Mouse (Mus musculus) limb, embryonic 10.5 days (tissue): ENCODE data around the gene Six1. TPM values are rescaled to one million over a fixed set of nuclear protein-coding genes. Genes with fewer than 3 reads are reported as not detected.

Experiments
- DNase-seq: peaks from one replicate; pipeline ENCODE4 v3.0.0-alpha.2; 2017; ENCODE audit warnings: low spot score
- H3K27ac ChIP-seq: fragments of 300-500 bp; sonication (generic); 2 replicates; pipeline ENCODE4 v1.5.1; 2016; ENCODE audit warnings: mild to moderate bottlenecking
- H3K27me3 ChIP-seq: fragments of 300-500 bp; sonication (generic); 2 replicates; pipeline ENCODE4 v1.6.1; 2016; ENCODE audit warnings: low read depth, mild to moderate bottlenecking; ENCODE audit not compliant: poor library complexity, severe bottlenecking
- H3K36me3 ChIP-seq: fragments of 300-500 bp; sonication (generic); 2 replicates; pipeline ENCODE4 v1.6.1; 2016; ENCODE audit warnings: mild to moderate bottlenecking, moderate library complexity
- H3K4me1 ChIP-seq: fragments of 300-500 bp; sonication (generic); 2 replicates; pipeline ENCODE4 v1.6.1; 2016
- H3K4me3 ChIP-seq: fragments of 300-500 bp; sonication (generic); 2 replicates; pipeline ENCODE4 v1.5.1; 2016; ENCODE audit warnings: mild to moderate bottlenecking, moderate library complexity
- H3K9me3 ChIP-seq: fragments of 300-500 bp; sonication (generic); replicated peaks from 2 replicates; pipeline ENCODE4 v1.6.1; 2016; ENCODE audit warnings: mild to moderate bottlenecking
- WGBS: fragments of 180-500 bp; shearing (Covaris S2); methylation state at CpG from one replicate; pipeline ENCODE4 v1.1.7; 2016; 5-methylcytosine and 5-hydroxymethylcytosine counted together
- polyA plus RNA-seq: library from polyadenylated mRNA; unstranded; fragments of >200 nt; fragmentation: Nextera tagmentation; extraction: Ambion mirVana; gene quantifications from 2 replicates; pipeline ENCODE4 v1.2.1, GENCODE M21; 2016

The Six1 gene
- polyA plus RNA-seq, 1 experiment from 2014 or later, result 32.6 TPM

GRCm38 (mm10) chr12:73038992-73039938, 14.4 kb downstream of the Six1 start:
- H3K27ac ChIP-seq, result peak overlapping the region; percentile 75

GRCm38 (mm10) chr12:73038441-73038991, 15.2 kb downstream of the Six1 start:
- no peaks in the 10 kb centered on the region for H3K9me3 ChIP-seq
- H3K27me3 ChIP-seq, result peaks cover 100% of the 10 kb centered on the region
- H3K36me3 ChIP-seq, result peaks cover 13% of the 10 kb centered on the region; the same call in 1 of the 2 replicates
- H3K4me1 ChIP-seq, result peaks cover 62% of the 10 kb centered on the region
- 0 out of 2 replicates have a peak overlapping the region, but pooled peaks have one; percentile 67 for H3K4me3 ChIP-seq
- H3K27ac ChIP-seq, result no peak overlapping the region
- 1% methylated on average over 12 of the region's 12 CpGs for WGBS
- DNase-seq, result peak; percentile 41

More at GRCm38 (mm10) chr12:73038992-73039938, 14.4 kb downstream of the Six1 start:
- H3K36me3 ChIP-seq, result peaks cover 14% of the 10 kb centered on the region; the same call in 1 of the 2 replicates
- H3K4me1 ChIP-seq, result peaks cover 69% of the 10 kb centered on the region
- peak overlapping the region; percentile 67 for H3K4me3 ChIP-seq
- H3K27me3 ChIP-seq, result peaks cover 99% of the 10 kb centered on the region
- H3K9me3 ChIP-seq, result no peaks in the 10 kb centered on the region
- DNase-seq, result peak; percentile 68
- WGBS, result under 1% methylated on average over 41 of the region's 41 CpGs

GRCm38 (mm10) chr12:73037385-73038160, 16.1 kb downstream of the Six1 start:
- Histone ChIP-seq H3K36me3 (peaks cover 8% of the 10 kb centered on the region; the same call in 1 of the 2 replicates), H3K27ac (no peak overlapping the region), H3K9me3 (no peaks in the 10 kb centered on the region), H3K4me1 (peaks cover 57% of the 10 kb centered on the region), H3K4me3 (no peak overlapping the region), H3K27me3 (peaks cover 100% of the 10 kb centered on the region)
- WGBS, result 8% methylated on average over 7 of the region's 7 CpGs
- no peak for DNase-seq

GRCm38 (mm10) chr12:73034901-73035895, 18.5 kb downstream of the Six1 start:
- Histone ChIP-seq H3K27me3 (peaks cover 87% of the 10 kb centered on the region), H3K27ac (peak overlapping the region; percentile 89), H3K4me3 (peak overlapping the region; percentile 44), H3K9me3 (no peaks in the 10 kb centered on the region), H3K36me3 (peaks cover 8% of the 10 kb centered on the region; the same call in 1 of the 2 replicates), H3K4me1 (peaks cover 47% of the 10 kb centered on the region)
- DNase-seq, result peak; percentile 72
- WGBS, result 2% methylated on average over 43 of the region's 43 CpGs

GRCm38 (mm10) chr12:73032665-73033064, 21.0 kb downstream of the Six1 start:
- Histone ChIP-seq H3K36me3 (no peaks in the 10 kb centered on the region), H3K9me3 (no peaks in the 10 kb centered on the region), H3K27ac (no peak overlapping the region), H3K4me3 (no peak overlapping the region), H3K4me1 (peaks cover 27% of the 10 kb centered on the region), H3K27me3 (peaks cover 61% of the 10 kb centered on the region)
- 71% methylated on average over 3 of the region's 3 CpGs for WGBS
- no peak for DNase-seq

- H3K27me3 ChIP-seq, result peaks cover 48% of the 10 kb centered on the region
- no peak for DNase-seq
- H3K4me3 ChIP-seq, result no peak overlapping the region
- H3K36me3 ChIP-seq, result no peaks in the 10 kb centered on the region
- peaks cover 26% of the 10 kb centered on the region for H3K4me1 ChIP-seq
- H3K9me3 ChIP-seq, result no peaks in the 10 kb centered on the region
- WGBS, result 65% methylated on average over 4 of the region's 4 CpGs
- H3K27ac ChIP-seq, result no peak overlapping the region
Measured at GRCm38 (mm10) chr12:73031315-73031714, 22.4 kb downstream of the Six1 start.

- H3K4me1 ChIP-seq, result peaks cover 2% of the 10 kb centered on the region; the same call in 1 of the 2 replicates
- no peaks in the 10 kb centered on the region; the same call in 1 of the 2 replicates for H3K27me3 ChIP-seq
- DNase-seq, result no peak
- no peaks in the 10 kb centered on the region for H3K36me3 ChIP-seq
- no peak overlapping the region for H3K4me3 ChIP-seq
- H3K9me3 ChIP-seq, result no peaks in the 10 kb centered on the region
- 77% methylated on average over 8 of the region's 8 CpGs for WGBS
- H3K27ac ChIP-seq, result no peak overlapping the region
Measured at GRCm38 (mm10) chr12:73025490-73025889, 28.2 kb downstream of the Six1 start.

- 11% methylated on average over 4 of the region's 4 CpGs for WGBS
- peak; percentile 69 for DNase-seq
- Histone ChIP-seq H3K27me3 (peaks cover 6% of the 10 kb centered on the region; the same call in 1 of the 2 replicates), H3K4me1 (peaks cover 2% of the 10 kb centered on the region; the same call in 1 of the 2 replicates), H3K27ac (no peak overlapping the region), H3K9me3 (no peaks in the 10 kb centered on the region), H3K4me3 (no peak overlapping the region), H3K36me3 (no peaks in the 10 kb centered on the region)
Measured at GRCm38 (mm10) chr12:73020941-73021340, 32.7 kb downstream of the Six1 start.

- Histone ChIP-seq H3K4me3 (no peak overlapping the region), H3K27me3 (peaks cover 6% of the 10 kb centered on the region; the same call in 1 of the 2 replicates), H3K27ac (no peak overlapping the region), H3K9me3 (no peaks in the 10 kb centered on the region), H3K4me1 (peaks cover 2% of the 10 kb centered on the region; the same call in 1 of the 2 replicates), H3K36me3 (no peaks in the 10 kb centered on the region)
- 60% methylated on average over 3 of the region's 3 CpGs for WGBS
- no peak for DNase-seq
Measured at GRCm38 (mm10) chr12:73020422-73020821, 33.3 kb downstream of the Six1 start.

- Histone ChIP-seq H3K9me3 (no peaks in the 10 kb centered on the region), H3K4me3 (no peak overlapping the region), H3K27ac (no peak overlapping the region), H3K36me3 (no peaks in the 10 kb centered on the region), H3K4me1 (peaks cover 2% of the 10 kb centered on the region; the same call in 1 of the 2 replicates), H3K27me3 (peaks cover 6% of the 10 kb centered on the region; the same call in 1 of the 2 replicates)
- WGBS, result 86% methylated on average over 4 of the region's 4 CpGs
- DNase-seq, result no peak
Measured at GRCm38 (mm10) chr12:73018838-73019237, 34.8 kb downstream of the Six1 start.

GRCm38 (mm10) chr12:73016171-73016570, 37.5 kb downstream of the Six1 start:
- no peak for DNase-seq
- H3K4me3 ChIP-seq, result no peak overlapping the region
- peaks cover 6% of the 10 kb centered on the region; the same call in 1 of the 2 replicates for H3K27me3 ChIP-seq
- H3K27ac ChIP-seq, result no peak overlapping the region
- H3K4me1 ChIP-seq, result peaks cover 4% of the 10 kb centered on the region; the same call in 1 of the 2 replicates
- no peaks in the 10 kb centered on the region for H3K9me3 ChIP-seq
- no peaks in the 10 kb centered on the region for H3K36me3 ChIP-seq
- 89% methylated on average over 4 of the region's 4 CpGs for WGBS
